Mouse (Mus musculus) forebrain, embryonic 16.5 days (tissue): ENCODE measurements around the gene Zfp687. TPM values are rescaled to one million over a fixed set of nuclear protein-coding genes. Genes with fewer than 3 reads are reported as not detected.
A peak's percentile ranks its signal among the peaks of the same experiment; 100 is the strongest.
"Not testable (repeated sequence)": the region's sequence is repeated elsewhere in the genome, so short reads cannot be mapped to it uniquely, and the experiment has no call there.

ENCODE experiments used
- ATAC-seq: fragments of 200-750 bp; cut with Nextera tagmentation; 2 replicates; pipeline ENCODE4 v1.8.0; 2017; ENCODE audit warnings: mild to moderate bottlenecking, moderate library complexity
- H3K27ac ChIP-seq: fragments of 300-500 bp; sonication (generic); 2 replicates; pipeline ENCODE4 v1.5.1; 2014; ENCODE audit warnings: low read length, control low read depth
- H3K27me3 ChIP-seq: fragments of 300-500 bp; sonication (generic); replicated peaks from 2 replicates; pipeline ENCODE4 v1.6.1; 2014; ENCODE audit warnings: low read length; ENCODE audit not compliant: control insufficient read depth, insufficient read depth
- H3K36me3 ChIP-seq: fragments of 300-500 bp; sonication (generic); 2 replicates; pipeline ENCODE4 v1.6.1; 2014; ENCODE audit not compliant: control insufficient read depth, insufficient read depth
- H3K4me1 ChIP-seq: fragments of 300-500 bp; sonication (generic); replicated peaks from 2 replicates; pipeline ENCODE4 v1.6.1; 2014; ENCODE audit warnings: low read length; ENCODE audit not compliant: control insufficient read depth, insufficient read depth
- H3K4me2 ChIP-seq: fragments of 300-500 bp; sonication (generic); 2 replicates; pipeline ENCODE4 v1.6.1; 2014; ENCODE audit warnings: mild to moderate bottlenecking, low read length, control low read depth
- H3K4me3 ChIP-seq: fragments of 300-500 bp; sonication (generic); replicated peaks from 2 replicates; pipeline ENCODE4 v1.5.1; 2014; ENCODE audit warnings: mild to moderate bottlenecking, low read length, control low read depth
- H3K9ac ChIP-seq: fragments of 300-500 bp; sonication (generic); replicated peaks from 2 replicates; pipeline ENCODE4 v1.6.1; 2014; ENCODE audit warnings: low read depth, low read length, control low read depth
- H3K9me3 ChIP-seq: fragments of 300-500 bp; sonication (generic); 2 replicates; pipeline ENCODE4 v1.6.1; 2016; ENCODE audit warnings: low read length; ENCODE audit not compliant: control insufficient read depth
- WGBS: fragments of 180-500 bp; shearing (Covaris S2); extraction: QIAGEN DNeasy Blood & Tissue Kit; methylation state at CpG from one replicate; pipeline ENCODE4 v1.1.7; 2014; 5-methylcytosine and 5-hydroxymethylcytosine counted together
- polyA plus RNA-seq: library from polyadenylated mRNA; unstranded; fragments of >200 nt; fragmentation: Nextera tagmentation; extraction: Ambion mirVana; gene quantifications from 2 replicates; pipeline ENCODE4 v1.2.1, GENCODE M21; 2015

The Zfp687 gene
- polyA plus RNA-seq, 1 experiment from 2014 or later: 20.0 TPM

GRCm38 (mm10) chr3:95043251-95043650 is 28.0 kb upstream of the Zfp687 start:
- Histone ChIP-seq H3K4me2 (no peak overlapping the region), H3K4me1 (peaks cover 11% of the 10 kb centered on the region), H3K36me3 (no peaks in the 10 kb centered on the region), H3K4me3 (no peak overlapping the region), H3K9me3 (no peaks in the 10 kb centered on the region), H3K27me3 (no peaks in the 10 kb centered on the region), H3K27ac (no peak overlapping the region), H3K9ac (no peak overlapping the region)
- ATAC-seq: no peak
- 77% methylated on average over 6 of the region's 6 CpGs for WGBS

- peak overlapping the region; percentile 73 for H3K4me3 ChIP-seq
- no peaks in the 10 kb centered on the region for H3K9me3 ChIP-seq
- no peaks in the 10 kb centered on the region for H3K36me3 ChIP-seq
- 25% methylated on average over 7 of the region's 7 CpGs for WGBS
- peak overlapping the region; percentile 51; the same call in 1 of the 2 replicates for H3K9ac ChIP-seq
- H3K27ac ChIP-seq: peak overlapping the region; percentile 19; the same call in 1 of the 2 replicates
- H3K27me3 ChIP-seq: no peaks in the 10 kb centered on the region
- H3K4me1 ChIP-seq: peaks cover 11% of the 10 kb centered on the region
- H3K4me2 ChIP-seq: peak overlapping the region; percentile 63
- ATAC-seq: peak; percentile 58
These were observed 27.6 kb upstream of the Zfp687 start for GRCm38 (mm10) chr3:95042838-95043229.

GRCm38 (mm10) chr3:95042166-95042837 is 27.1 kb upstream of the Zfp687 start, which contains the start of gene Psmd4:
TSS of gene Psmd4 (minus strand) at chr3:95042614.
- under 1% methylated on average over 36 of the region's 36 CpGs for WGBS
- H3K4me1 ChIP-seq: peaks cover 11% of the 10 kb centered on the region
- H3K4me2 ChIP-seq: peak within 1 kb of the TSS; percentile 63
- H3K9ac ChIP-seq: peak within 1 kb of the TSS; percentile 76
- no peaks in the 10 kb centered on the region for H3K27me3 ChIP-seq
- no peaks in the 10 kb centered on the region for H3K36me3 ChIP-seq
- peak; percentile 100 for ATAC-seq
- H3K4me3 ChIP-seq: peak within 1 kb of the TSS; percentile 73
- no peaks in the 10 kb centered on the region for H3K9me3 ChIP-seq
- H3K27ac ChIP-seq: peak within 1 kb of the TSS; percentile 29; the same call in 1 of the 2 replicates

- Histone ChIP-seq H3K36me3 (no peaks in the 10 kb centered on the region), H3K27ac (no peak overlapping the region), H3K4me2 (peak overlapping the region; percentile 59), H3K4me3 (peak overlapping the region; percentile 73), H3K4me1 (peaks cover 11% of the 10 kb centered on the region), H3K9ac (peak overlapping the region; percentile 76), H3K9me3 (no peaks in the 10 kb centered on the region), H3K27me3 (no peaks in the 10 kb centered on the region)
- WGBS: 20% methylated on average over 3 of the region's 3 CpGs
- no peak for ATAC-seq
These were observed 26.4 kb upstream of the Zfp687 start for GRCm38 (mm10) chr3:95041625-95042024.

- Histone ChIP-seq H3K9me3 (no peaks in the 10 kb centered on the region), H3K4me2 (no peak overlapping the region), H3K27ac (no peak overlapping the region), H3K4me1 (peaks cover 4% of the 10 kb centered on the region; the same call in 1 of the 2 replicates), H3K36me3 (peaks cover 28% of the 10 kb centered on the region), H3K9ac (no peak overlapping the region), H3K4me3 (no peak overlapping the region), H3K27me3 (no peaks in the 10 kb centered on the region)
- 65% methylated on average over 3 of the region's 3 CpGs for WGBS
- no peak for ATAC-seq
These were observed 14.7 kb upstream of the Zfp687 start for GRCm38 (mm10) chr3:95029953-95030352.

- not testable (repeated sequence) for H3K27ac ChIP-seq
These were observed 14.1 kb upstream of the Zfp687 start for GRCm38 (mm10) chr3:95029291-95029827.

GRCm38 (mm10) chr3:95028603-95029002 is 13.4 kb upstream of the Zfp687 start:
- Histone ChIP-seq H3K4me1 (peaks cover 4% of the 10 kb centered on the region; the same call in 1 of the 2 replicates), H3K9ac (no peak overlapping the region), H3K9me3 (no peaks in the 10 kb centered on the region), H3K4me3 (no peak overlapping the region), H3K36me3 (peaks cover 19% of the 10 kb centered on the region), H3K27me3 (no peaks in the 10 kb centered on the region), H3K4me2 (no peak overlapping the region), H3K27ac (no peak overlapping the region)
- no peak for ATAC-seq
- WGBS: 90% methylated on average over 3 of the region's 3 CpGs

More at GRCm38 (mm10) chr3:95029291-95029827, 14.1 kb upstream of the Zfp687 start:
- WGBS: 75% methylated on average over 3 of the region's 3 CpGs
- not testable (repeated sequence) for H3K27me3 ChIP-seq, H3K4me2 ChIP-seq, ATAC-seq, H3K4me3 ChIP-seq, H3K9me3 ChIP-seq, H3K4me1 ChIP-seq, H3K9ac ChIP-seq
- H3K36me3 ChIP-seq: peaks cover 25% of the 10 kb centered on the region

- Histone ChIP-seq H3K9me3 (no peaks in the 10 kb centered on the region), H3K27me3 (no peaks in the 10 kb centered on the region), H3K36me3 (peaks cover 10% of the 10 kb centered on the region), H3K4me3 (no peak overlapping the region), H3K27ac (no peak overlapping the region), H3K4me2 (no peak overlapping the region), H3K9ac (no peak overlapping the region), H3K4me1 (peaks cover 4% of the 10 kb centered on the region; the same call in 1 of the 2 replicates)
- 57% methylated on average over 5 of the region's 5 CpGs for WGBS
- peak; percentile 76 for ATAC-seq
These were observed 12.5 kb upstream of the Zfp687 start for GRCm38 (mm10) chr3:95027701-95028100.

- Histone ChIP-seq H3K9me3 (no peaks in the 10 kb centered on the region), H3K4me1 (peaks cover 4% of the 10 kb centered on the region; the same call in 1 of the 2 replicates), H3K27me3 (no peaks in the 10 kb centered on the region), H3K4me2 (no peak overlapping the region), H3K4me3 (no peak overlapping the region), H3K9ac (no peak overlapping the region), H3K36me3 (peaks cover 6% of the 10 kb centered on the region), H3K27ac (no peak overlapping the region)
- WGBS: 54% methylated on average over 5 of the region's 5 CpGs
- no peak for ATAC-seq
These were observed 11.9 kb upstream of the Zfp687 start for GRCm38 (mm10) chr3:95027057-95027645.
